Mouse (Mus musculus) erythroid progenitor cell, adult 5-6 weeks (primary cell): ENCODE results near the gene Hoxd11. TPM values are rescaled to one million over a fixed set of nuclear protein-coding genes. Genes with fewer than 3 reads are reported as not detected.

Experiments
- ATAC-seq: replicated peaks from 2 replicates; pipeline ENCODE4 v1.8.0; 2016; ENCODE audit warnings: moderate number of reproducible peaks, mild to moderate bottlenecking, moderate TSS enrichment, inconsistent platforms; ENCODE audit not compliant: poor library complexity, low FRiP score, severe bottlenecking
- total RNA-seq, 2 experiments: library from RNA; stranded (forward) in 1 of 2; stranded (reverse) in 1 of 2; fragments of 150-400 nt in 1 of 2; fragments of 186-747, 209-891 nt in 1 of 2; gene quantifications; 2 replicates each; pipeline versions ENCODE4 v1.2.3 to v1.2.4; 2015 to 2017; ENCODE audit warnings: low replicate concordance in 2 of 2

Gene Hoxd11
- total RNA-seq, 2 experiments from 2014 or later, result not detected

DNA sequence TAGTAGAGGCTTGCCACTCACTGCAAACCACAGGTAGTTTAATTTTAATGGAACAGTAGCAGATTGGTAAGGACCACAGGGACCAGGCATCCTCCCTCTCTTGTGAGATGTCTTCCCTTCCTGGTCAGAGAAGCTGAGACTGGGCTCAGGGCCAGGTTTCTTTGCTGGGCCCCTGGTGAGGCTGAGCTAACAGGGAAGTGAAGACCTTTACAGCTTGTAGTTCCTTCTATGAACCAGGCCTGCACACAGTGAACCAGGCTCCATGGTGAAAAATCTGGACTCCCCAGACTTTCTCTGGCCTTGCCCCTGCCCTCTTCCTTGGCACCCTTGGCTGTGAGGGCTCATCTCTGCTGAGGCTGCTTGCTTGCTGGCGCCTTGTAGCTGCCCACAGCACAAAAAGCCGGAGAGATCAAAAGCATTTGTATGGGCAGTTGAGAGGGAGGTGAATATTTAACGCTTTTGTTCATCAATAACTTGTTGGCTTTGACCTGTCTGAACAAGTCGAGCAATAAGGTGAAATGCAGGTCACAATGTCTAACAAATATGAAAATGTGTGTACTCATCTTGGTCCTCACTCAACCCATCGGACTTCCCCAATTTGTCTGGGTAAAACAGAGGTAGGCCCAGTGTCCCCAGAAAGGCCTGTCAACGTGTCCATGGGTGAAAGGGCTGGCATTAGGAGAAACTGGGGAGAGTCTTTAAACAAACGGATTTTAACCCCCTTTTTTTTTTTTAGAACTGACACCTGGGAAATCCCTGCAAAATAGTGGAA, 45.1 kb downstream of the Hoxd11 start:
- no peak for ATAC-seq

DNA sequence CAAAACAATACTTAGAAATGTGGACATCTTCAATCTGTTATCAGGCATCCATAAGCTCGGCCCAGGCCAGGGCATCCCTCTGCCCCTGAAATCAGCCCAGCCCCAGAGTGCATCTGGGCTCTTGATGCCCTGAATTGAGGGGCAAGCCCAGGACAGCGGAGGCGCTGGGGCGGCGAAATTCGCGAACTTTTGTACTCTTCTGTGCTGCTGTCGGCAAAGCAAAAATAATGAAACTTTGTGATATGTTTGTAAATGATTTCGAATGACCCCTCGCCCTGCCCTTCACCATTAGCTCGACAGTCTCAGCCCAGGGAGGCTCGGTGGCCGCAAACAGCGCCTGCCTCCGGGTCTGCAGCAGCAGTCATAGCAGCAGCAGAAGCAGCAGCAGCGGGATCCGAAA, 45.8 kb downstream of the Hoxd11 start:
- no peak for ATAC-seq

- no peak for ATAC-seq
These were observed 47.2 kb downstream of the Hoxd11 start, which contains the start of gene Gm28230 for GRCm38 (mm10) chr2:74726551-74726950. Gene Gm28230 (plus strand): TSS chr2:74726728.

DNA sequence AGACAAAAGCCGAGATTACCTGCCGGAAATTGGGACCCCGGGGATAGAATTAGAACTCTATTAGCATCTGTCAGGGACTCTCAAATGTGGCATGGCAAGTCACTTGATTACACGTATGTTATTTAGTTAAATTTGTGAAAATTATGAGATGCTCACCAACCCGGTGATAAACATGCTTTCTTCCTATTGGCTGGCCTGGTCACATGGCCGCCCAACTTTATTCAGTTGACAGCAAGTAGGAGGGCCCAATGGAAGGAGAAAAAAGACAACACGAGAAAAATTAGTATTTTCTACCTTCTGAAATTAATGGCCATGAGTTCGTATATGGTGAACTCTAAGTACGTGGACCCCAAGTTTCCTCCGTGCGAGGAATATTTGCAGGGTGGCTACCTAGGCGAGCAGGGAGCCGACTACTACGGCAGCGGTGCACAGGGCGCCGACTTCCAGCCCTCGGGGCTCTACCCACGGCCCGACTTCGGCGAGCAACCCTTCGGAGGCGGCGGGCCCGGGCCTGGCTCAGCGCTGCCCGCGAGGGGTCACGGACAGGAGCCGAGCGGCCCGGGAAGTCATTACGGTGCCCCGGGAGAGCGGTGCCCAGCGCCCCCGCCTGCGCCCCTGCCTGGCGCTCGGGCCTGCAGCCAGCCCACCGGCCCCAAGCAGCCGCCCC, 47.7 kb downstream of the Hoxd11 start:
- no peak for ATAC-seq

DNA sequence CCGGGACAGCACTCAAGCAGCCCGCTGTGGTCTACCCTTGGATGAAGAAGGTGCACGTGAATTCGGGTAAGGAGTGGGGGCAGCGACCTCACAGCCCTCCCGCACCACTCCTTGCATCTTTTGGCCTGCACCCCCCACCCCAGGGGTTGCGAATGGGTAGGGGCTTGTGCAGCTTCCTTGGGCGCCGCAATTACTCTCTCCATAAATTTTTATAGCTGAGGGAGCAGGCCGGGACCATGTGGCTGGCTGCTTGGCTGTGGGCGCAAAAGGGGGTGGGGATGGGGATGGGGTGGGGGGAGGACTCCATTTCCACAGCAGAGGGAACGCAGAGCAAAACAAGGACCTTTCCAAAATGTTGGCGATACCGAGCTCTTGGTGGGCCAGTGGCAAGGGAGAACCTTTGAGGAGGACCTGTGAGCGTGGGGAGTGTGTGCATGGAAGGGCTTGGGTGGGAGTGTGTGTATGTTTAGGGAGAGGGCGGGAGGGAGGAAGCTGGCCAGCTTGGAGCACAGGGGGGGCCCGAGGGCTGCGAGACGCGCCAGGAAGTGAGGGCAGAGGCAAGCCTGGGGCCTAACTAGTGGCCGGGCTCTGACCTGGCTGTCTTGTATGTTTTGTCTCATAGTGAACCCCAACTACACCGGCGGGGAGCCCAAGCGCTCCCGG, 48.4 kb downstream of the Hoxd11 start:
- no peak for ATAC-seq

DNA sequence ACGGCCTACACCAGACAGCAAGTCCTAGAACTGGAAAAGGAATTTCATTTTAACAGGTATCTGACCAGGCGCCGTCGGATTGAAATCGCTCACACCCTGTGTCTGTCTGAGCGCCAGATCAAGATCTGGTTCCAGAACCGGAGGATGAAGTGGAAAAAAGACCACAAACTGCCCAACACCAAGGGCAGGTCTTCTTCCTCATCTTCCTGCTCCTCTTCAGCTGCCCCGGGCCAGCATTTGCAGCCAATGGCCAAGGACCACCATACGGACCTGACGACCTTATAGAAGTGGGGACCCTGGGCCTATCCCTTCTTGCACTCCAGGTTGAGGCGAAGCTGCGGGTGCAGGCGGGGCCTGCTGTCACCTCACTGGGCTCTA, 48.9 kb downstream of the Hoxd11 start:
- no peak for ATAC-seq

DNA sequence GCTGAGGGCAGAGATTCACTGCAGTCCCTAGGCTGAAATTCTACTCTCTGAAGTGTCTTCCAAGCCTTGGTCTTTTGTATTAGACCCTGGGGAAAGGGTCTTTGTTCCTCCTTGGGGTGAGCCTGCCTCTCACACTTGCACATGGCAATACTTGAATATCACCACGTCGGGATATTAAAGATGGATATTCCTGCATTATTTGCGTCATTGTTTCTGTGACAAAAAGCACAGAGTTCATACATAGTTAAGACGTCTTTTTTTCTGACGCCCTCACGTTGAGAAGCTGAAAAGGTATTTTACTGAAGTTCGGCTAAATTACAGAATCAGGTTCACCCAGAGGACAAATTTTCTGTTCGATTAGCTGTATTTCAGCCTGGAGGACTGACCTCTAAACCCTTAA, 51.0 kb downstream of the Hoxd11 start:
- no peak for ATAC-seq

GRCm38 (mm10) chr2:74731055-74731454, 51.7 kb downstream of the Hoxd11 start:
- no peak for ATAC-seq

GRCm38 (mm10) chr2:74731799-74732512, 52.6 kb downstream of the Hoxd11 start:
- ATAC-seq, result no peak

DNA sequence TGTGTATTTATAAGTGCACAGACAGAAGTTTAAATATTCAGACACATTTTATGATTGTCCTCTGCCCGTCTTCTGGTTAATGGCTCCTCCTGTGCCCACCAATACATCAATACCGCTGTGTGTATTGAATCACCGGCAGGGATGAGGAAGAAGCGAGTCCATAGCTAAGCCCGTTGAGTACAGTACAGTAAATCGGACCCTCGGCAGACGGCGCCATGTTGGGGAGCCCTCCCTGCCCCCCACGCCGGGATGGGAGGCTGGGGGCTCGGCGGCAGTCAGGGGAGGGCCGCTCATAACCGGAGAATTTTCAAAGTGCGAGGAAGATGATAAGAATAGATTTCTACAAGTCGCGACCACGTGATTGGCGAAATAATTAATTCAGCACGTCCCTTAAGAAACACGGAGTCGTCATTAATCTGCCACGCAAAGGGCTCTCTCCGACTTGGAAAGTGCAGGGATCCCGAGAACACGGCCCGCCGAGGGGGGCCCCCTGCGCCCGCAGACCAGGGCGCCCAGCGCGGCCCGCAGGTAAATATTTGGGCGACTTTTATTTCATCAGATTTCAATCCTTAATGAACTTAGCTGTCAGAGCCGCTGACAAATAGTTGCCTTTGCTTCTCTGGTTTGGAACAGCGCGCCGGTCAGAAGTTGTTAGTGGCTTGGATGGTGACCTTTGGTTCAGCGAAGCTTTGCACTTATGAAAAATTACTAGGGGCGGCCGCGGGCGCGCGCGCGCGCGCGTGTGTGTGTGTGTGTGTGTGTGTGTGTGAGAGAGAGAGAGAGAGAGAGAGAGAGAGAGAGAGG, 53.4 kb downstream of the Hoxd11 start:
- ATAC-seq, result no peak

DNA sequence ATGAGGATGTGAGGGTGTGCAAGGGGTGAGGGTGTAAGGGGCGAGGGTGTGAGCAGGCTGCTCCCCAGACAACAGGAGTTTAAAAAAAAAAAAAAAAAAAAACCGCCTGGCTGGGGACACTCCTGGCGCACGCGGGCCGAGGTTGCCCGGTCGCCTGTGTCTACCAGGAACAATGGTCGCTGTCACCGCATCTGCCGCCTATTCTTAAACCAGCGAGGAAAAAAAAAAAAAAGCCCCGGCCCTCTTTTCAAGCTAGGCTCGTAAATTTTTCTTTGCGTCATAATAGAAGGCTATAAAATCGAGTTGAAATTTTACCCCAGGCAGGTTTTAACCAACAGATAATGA, 53.9 kb downstream of the Hoxd11 start:
- no peak for ATAC-seq

DNA sequence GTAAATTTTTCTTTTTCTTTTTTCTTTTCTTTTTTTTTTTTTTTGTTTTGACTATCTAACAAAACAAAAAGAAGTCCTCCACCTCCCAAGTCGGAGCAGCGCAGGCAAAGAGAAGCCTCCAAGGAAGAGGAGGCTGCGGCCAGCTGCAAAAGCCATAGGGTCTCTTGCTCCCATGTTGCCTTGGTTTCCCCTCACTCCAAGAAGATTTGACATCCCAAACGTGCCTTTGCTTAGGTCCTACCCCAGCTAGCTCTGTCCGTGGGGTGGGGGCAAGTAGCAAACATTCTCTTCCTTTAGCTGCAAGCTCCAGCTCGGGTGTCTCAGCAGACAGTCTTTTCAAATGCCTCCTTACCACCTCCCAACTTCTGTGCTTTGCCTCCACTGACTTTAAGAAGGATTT, 54.4 kb downstream of the Hoxd11 start:
- no peak for ATAC-seq

DNA sequence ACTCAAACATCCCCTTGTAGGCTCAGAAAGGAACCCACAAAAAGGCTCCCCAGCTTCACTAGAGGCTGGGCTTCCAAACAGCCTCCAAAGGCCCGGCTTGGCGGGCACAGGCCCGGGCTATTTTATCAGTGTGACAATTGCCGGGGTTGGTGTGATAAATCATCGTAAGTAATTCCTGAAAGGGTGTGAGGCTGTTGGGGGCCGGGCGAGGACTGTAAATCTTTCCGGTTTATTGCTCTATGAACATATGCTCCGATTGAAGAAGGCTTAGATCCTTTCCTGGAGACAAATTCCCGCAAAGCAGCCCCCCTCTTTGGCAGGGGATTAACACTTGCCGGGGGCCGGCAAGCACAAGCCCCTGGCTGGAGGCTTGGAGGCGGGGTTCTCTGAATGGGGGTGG, 55.1 kb downstream of the Hoxd11 start:
- ATAC-seq, result no peak

- ATAC-seq, result no peak
These were observed 55.8 kb downstream of the Hoxd11 start for GRCm38 (mm10) chr2:74734996-74735811.

GRCm38 (mm10) chr2:74735851-74736687, 56.7 kb downstream of the Hoxd11 start:
- no peak for ATAC-seq
